Mouse (Mus musculus) kidney, adult 2 months (tissue): ENCODE results near the gene Yap1.

Source experiments
- CTCF ChIP-seq: fragments of 200-500 bp; conservative IDR thresholded peaks from 2 replicates; pipeline ENCODE4 v1.5.1; 2011; ENCODE audit warnings: low read depth, mild to moderate bottlenecking, control low read depth, low read length, moderate library complexity, mixed read lengths; ENCODE audit not compliant: insufficient read depth, insufficient read length
- POLR2A ChIP-seq: fragments of 200-500 bp; IDR thresholded peaks from one replicate; pipeline ENCODE4 v1.6.1; 2011; ENCODE audit warnings: low read depth, low read length, control low read depth

DNA sequence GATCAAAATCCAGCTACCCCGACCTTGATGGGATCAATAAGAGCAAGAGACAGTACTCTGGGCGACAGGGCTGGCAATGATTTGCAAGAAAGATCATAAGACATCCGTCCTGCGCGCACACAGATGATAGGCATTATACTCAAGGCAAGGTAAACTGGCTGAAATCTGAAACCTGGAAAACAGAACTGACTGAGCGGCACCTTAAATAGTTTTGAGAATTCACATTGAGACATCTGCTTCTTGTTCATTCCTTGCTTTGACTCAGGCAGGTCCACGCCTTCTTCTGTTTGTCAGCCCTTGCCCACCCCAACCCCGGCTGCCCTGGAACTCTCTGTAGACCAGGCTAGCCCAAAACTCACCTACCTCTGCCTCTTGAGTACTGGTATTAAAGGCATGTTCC, 61.7 kb downstream of the Yap1 start:
- TF ChIP-seq POLR2A (no peak), CTCF (no peak)
